Mouse (Mus musculus): ENCODE measurements around the gene D930020B18Rik.

DNA sequence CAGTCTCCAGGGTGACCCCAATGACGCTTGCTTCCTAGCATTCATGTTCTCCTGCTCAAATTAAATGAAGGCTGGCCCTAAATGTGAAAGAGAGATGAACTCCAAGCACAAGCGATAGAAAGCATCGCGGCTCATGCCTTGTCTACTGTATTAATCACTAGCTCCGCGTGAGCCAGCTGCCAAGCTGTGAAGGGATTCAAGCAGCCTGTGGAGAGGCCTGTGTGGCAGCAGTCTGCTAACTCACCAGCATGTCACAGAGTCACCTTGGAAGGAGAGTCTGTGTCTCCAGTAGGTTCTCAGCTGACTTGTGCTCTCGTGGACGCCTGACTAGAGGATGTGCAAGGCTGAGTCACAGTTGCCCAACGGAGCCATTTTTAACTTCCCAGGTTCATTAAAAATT, 91.2 kb downstream of the D930020B18Rik start:
- TF ChIP-seq GATA1 (IDR thresholded peaks at IDR 0.05; ENCODE audit: low read length) = no peak
- TF ChIP-seq TAL1 (IDR thresholded peaks at IDR 0.05; ENCODE audit: low read length) = no peak
